Mouse (Mus musculus) megakaryocyte, embryonic 14.5 days (primary cell): Measurements from ENCODE around the gene Ylpm1.

Experiments
- FLI1 ChIP-seq: IDR thresholded peaks from 2 replicates; pipeline ENCODE4 v1.6.1; 2012; ENCODE audit warnings: low read length, inconsistent platforms, mixed read lengths
- GATA1 ChIP-seq: IDR thresholded peaks from 3 replicates; pipeline ENCODE4 v1.6.1; 2012; ENCODE audit warnings: mixed read lengths, low read length, inconsistent platforms, borderline replicate concordance

GRCm38 (mm10) chr12:85113337-85113736 lies 117.2 kb downstream of the Ylpm1 start:
- TF ChIP-seq GATA1 (no peak), FLI1 (no peak)
